In genomic region chr8:88635474-88636397, GRCm38 (mm10) we compare ENCODE assay signal across 8 mouse cellular contexts. TPM values are rescaled to one million over a fixed set of nuclear protein-coding genes. Genes with fewer than 3 reads are reported as not detected.
DNase-seq lines count a peak whose midpoint lies in the region; ATAC-seq and TF ChIP-seq lines count a peak whose summit lies in the region.

Snx20 (minus strand) TSS chr8:88636128.

- H3K4me3 ChIP-seq in bone marrow, adult 2 months (replicated peaks; ENCODE audit: control insufficient read depth, low read depth, low read length), result peak within 1 kb of the TSS; percentile 91
- H3K4me3 ChIP-seq in liver, adult 2 months (ENCODE audit: insufficient read depth, low read depth, low read length), result peak within 1 kb of the TSS; percentile 45
- no peak within 1 kb of the TSS for H3K4me3 ChIP-seq in forebrain, postnatal 0 days (ENCODE audit: low read depth, low read length)
- no peak within 1 kb of the TSS for H3K4me3 ChIP-seq in forebrain, embryonic 12.5 days (replicated peaks)

- H3K27me3 ChIP-seq in liver, adult 2 months (ENCODE audit: control insufficient read depth, insufficient read depth, low read length), result no peaks in the 10 kb centered on the region
- H3K27me3 ChIP-seq in forebrain, postnatal 0 days (ENCODE audit: insufficient read depth, low read length), result no peaks in the 10 kb centered on the region
- peaks cover 4% of the 10 kb centered on the region; the same call in 1 of the 2 replicates for H3K27me3 ChIP-seq in forebrain, embryonic 12.5 days

- WGBS in bone marrow, adult 2 months, result 4% methylated on average over 14 of the region's 14 CpGs
- 56% methylated on average over 14 of the region's 14 CpGs for WGBS in liver, adult 2 months
- WGBS in forebrain, postnatal 0 days, result 88% methylated on average over 14 of the region's 14 CpGs
- WGBS in forebrain, embryonic 12.5 days, result 86% methylated on average over 14 of the region's 14 CpGs

- intact Hi-C loops in left cerebral cortex, postnatal 36 days (cut with DNase I), result no loop called here

- H3K27ac ChIP-seq in bone marrow, adult 2 months (ENCODE audit: control insufficient read depth, insufficient read depth, low read depth, low read length, poor library complexity), result peak within 1 kb of the TSS; percentile 94
- H3K27ac ChIP-seq in liver, adult 2 months (replicated peaks; ENCODE audit: insufficient read depth, low read depth, low read length), result peak within 1 kb of the TSS; percentile 39; the same call in 1 of the 2 replicates
- no peak within 1 kb of the TSS for H3K27ac ChIP-seq in forebrain, postnatal 0 days (ENCODE audit: low read depth, low read length)
- no peak within 1 kb of the TSS for H3K27ac ChIP-seq in forebrain, embryonic 12.5 days

- no peaks in the 10 kb centered on the region for H3K36me3 ChIP-seq in liver, adult 2 months (ENCODE audit: control insufficient read depth, insufficient read depth, low read length)
- H3K36me3 ChIP-seq in forebrain, postnatal 0 days (ENCODE audit: insufficient read depth), result no peaks in the 10 kb centered on the region
- no peaks in the 10 kb centered on the region for H3K36me3 ChIP-seq in forebrain, embryonic 12.5 days (replicated peaks)

- DNase-seq in 416B (ENCODE audit: low read depth) (peak; percentile 83), adipocyte (ENCODE audit: low spot score) (no peak)
- DNase-seq in liver, adult 2 months (ENCODE audit: extremely low read depth, low read depth, low spot score), result peak; percentile 38
- peak; percentile 71 to 82 for DNase-seq in natural killer cell, adult 2 months (ENCODE audit: low spot score in 2 of 2)
- DNase-seq in forebrain, postnatal 0 days, result no peak
- DNase-seq in left cerebral cortex, postnatal 36 days (ENCODE audit: low spot score in 2 of 2), result no peak

- H3K9ac ChIP-seq in liver, adult 2 months (ENCODE audit: low read depth, low read length), result peak within 1 kb of the TSS; percentile 29; the same call in 1 of the 2 replicates
- no peak within 1 kb of the TSS for H3K9ac ChIP-seq in forebrain, postnatal 0 days
- H3K9ac ChIP-seq in forebrain, embryonic 12.5 days, result no peak within 1 kb of the TSS

- ATAC-seq in forebrain, postnatal 0 days, result no peak
- no peak for ATAC-seq in forebrain, embryonic 12.5 days (ENCODE audit: low FRiP score)

- no peaks in the 10 kb centered on the region for H3K79me2 ChIP-seq in liver, adult 2 months (ENCODE audit: control insufficient read depth, insufficient read depth, low read length)

- no peak for TF ChIP-seq POLR2A in bone marrow, adult 2 months (IDR thresholded peaks at IDR 0.05; ENCODE audit: borderline replicate concordance, control insufficient read depth, low read depth, low read length)
- TF ChIP-seq POLR2A in liver, adult 2 months (IDR thresholded peaks at IDR 0.05; ENCODE audit: extremely low read depth, insufficient read depth, low read length), result no peak

- no peak within 1 kb of the TSS for H3K4me2 ChIP-seq in forebrain, postnatal 0 days (ENCODE audit: low read depth)
- H3K4me2 ChIP-seq in forebrain, embryonic 12.5 days, result no peak within 1 kb of the TSS

- TF ChIP-seq CTCF in bone marrow, adult 2 months (IDR thresholded peaks at IDR 0.05; ENCODE audit: control insufficient read depth, insufficient read depth, low read length), result no peak
- no peak for TF ChIP-seq CTCF in liver, adult 2 months (IDR thresholded peaks at IDR 0.05; ENCODE audit: low read depth, low read length)
- TF ChIP-seq CTCF in forebrain, postnatal 0 days (IDR thresholded peaks at IDR 0.05; ENCODE audit: low read depth), result no peak

- peaks cover 19% of the 10 kb centered on the region for H3K4me1 ChIP-seq in bone marrow, adult 2 months (ENCODE audit: control insufficient read depth, insufficient read depth, low read length)
- peaks cover 5% of the 10 kb centered on the region; the same call in 1 of the 2 replicates for H3K4me1 ChIP-seq in liver, adult 2 months (ENCODE audit: control insufficient read depth, insufficient read depth, low read length)
- no peaks in the 10 kb centered on the region for H3K4me1 ChIP-seq in forebrain, postnatal 0 days (ENCODE audit: insufficient read depth)
- H3K4me1 ChIP-seq in forebrain, embryonic 12.5 days, result no peaks in the 10 kb centered on the region

- no peaks in the 10 kb centered on the region for H3K9me3 ChIP-seq in forebrain, postnatal 0 days (ENCODE audit: low read length)
- no peaks in the 10 kb centered on the region for H3K9me3 ChIP-seq in forebrain, embryonic 12.5 days

RNA-seq across cellular contexts. Expression of gene Snx20, which starts in this region (rescaled TPM):
- polyA plus RNA-seq in bone marrow, adult 2 months (2011; ENCODE audit: insufficient read depth, insufficient read length, low replicate concordance, missing spikeins), result 7.9 and 18.6 TPM in 2 replicates
- 0.92 and 1.5 TPM in 2 replicates for total RNA-seq in liver, adult 2 months (2014; rRNA removed)
- 0.61 and 1.2 TPM in 2 replicates for polyA plus RNA-seq in liver, adult 2 months (2012; rRNA removed)
- 1.5 and 1.6 TPM in 2 replicates for total RNA-seq in forebrain, postnatal 0 days (2014; rRNA removed)
- polyA plus RNA-seq in forebrain, postnatal 0 days (2015; fragmentation: Nextera tagmentation; extraction: Ambion mirVana), result 1.9 and 2.0 TPM in 2 replicates
- total RNA-seq in left cerebral cortex, postnatal 36 days (2021), result 1 to 10 TPM; 1.6 to 1.7 TPM
- polyA plus RNA-seq in forebrain, embryonic 12.5 days (2016; fragmentation: Nextera tagmentation; extraction: Ambion mirVana), result 0.60 and 0.93 TPM in 2 replicates

Comparison
In these comparisons a context has a peak if more than half of its experiments do, and no peak if none do; other contexts are left out.
1. DNase-seq: peak in 416B (single experiment), liver, adult 2 months (single experiment) and natural killer cell, adult 2 months (2 of 2); none in adipocyte (single experiment), forebrain, postnatal 0 days (single experiment) and left cerebral cortex, postnatal 36 days (0 of 2).
2. H3K27ac ChIP-seq: peak in bone marrow, adult 2 months (single experiment) and liver, adult 2 months (single experiment); none in forebrain, postnatal 0 days (single experiment) and forebrain, embryonic 12.5 days (single experiment).
3. H3K4me3 ChIP-seq: peak in bone marrow, adult 2 months (single experiment) and liver, adult 2 months (single experiment); none in forebrain, postnatal 0 days (single experiment) and forebrain, embryonic 12.5 days (single experiment).